In the genomic region with DNA sequence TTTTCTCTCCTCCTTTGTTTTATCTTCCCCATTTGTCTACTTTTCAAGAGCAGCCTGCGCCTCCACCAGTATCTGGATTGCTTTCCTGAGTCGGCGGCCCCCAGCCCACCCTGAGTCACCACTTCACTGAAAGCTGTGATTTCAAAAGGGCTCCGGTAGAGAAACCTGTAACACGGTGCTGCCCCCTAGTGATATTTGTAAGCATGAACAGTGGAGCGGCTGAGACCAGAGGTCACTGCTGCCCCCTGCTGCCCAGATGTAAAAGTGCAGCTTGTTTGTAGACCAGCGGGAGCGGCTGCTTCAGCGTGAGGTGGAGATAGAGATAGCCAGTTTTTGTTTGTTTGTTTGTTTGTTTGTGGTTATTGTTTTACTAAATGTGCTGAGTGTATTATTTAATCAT, we compare ENCODE assay signal across 8 mouse cellular contexts. TPM values are rescaled to one million over a fixed set of nuclear protein-coding genes. Genes with fewer than 3 reads are reported as not detected.
DNase-seq lines count a peak whose midpoint lies in the region; ATAC-seq lines count a peak whose summit lies in the region.

No protein-coding gene starts in this region.

- no peak for ATAC-seq in liver, embryonic 13.5 days (ENCODE audit: low read depth)
- no peak for ATAC-seq in neural tube, embryonic 11.5 days (ENCODE audit: insufficient read depth, low FRiP score, low TSS enrichment)

- H3K27ac ChIP-seq in liver, embryonic 13.5 days = no peak overlapping the region
- H3K27ac ChIP-seq in neural tube, embryonic 11.5 days (ENCODE audit: low read depth, low read length) = no peak overlapping the region

- H3K4me2 ChIP-seq in liver, embryonic 13.5 days = no peak overlapping the region
- H3K4me2 ChIP-seq in neural tube, embryonic 11.5 days (ENCODE audit: low read depth) = no peak overlapping the region

- 21% methylated on average over 9 of the region's 9 CpGs for WGBS in liver, embryonic 13.5 days (ENCODE audit: insufficient replicate concordance)
- 33% methylated on average over 9 of the region's 9 CpGs for WGBS in neural tube, embryonic 11.5 days

- DNase-seq in 3T3-L1 (ENCODE audit: low read depth, low spot score) (peak; percentile 93), R1 (ENCODE audit: low read depth, low spot score) (peak; percentile 77)
- peak; percentile 94 for DNase-seq in cerebellum, postnatal 14 days
- DNase-seq in gastrocnemius, postnatal 10 days = peak; percentile 83
- DNase-seq in kidney, postnatal 10 days = peak; percentile 89
- peak; percentile 38 for DNase-seq in liver, embryonic 13.5 days
- DNase-seq in neural tube, embryonic 11.5 days (ENCODE audit: low spot score) = peak; percentile 76
- peak; percentile 28 for DNase-seq in telencephalon, adult 2 months (ENCODE audit: low read depth, low spot score)

- no peak overlapping the region for H3K4me3 ChIP-seq in liver, embryonic 13.5 days (replicated peaks)
- no peak overlapping the region for H3K4me3 ChIP-seq in neural tube, embryonic 11.5 days (ENCODE audit: low read depth, low read length)

- no peaks in the 10 kb centered on the region for H3K4me1 ChIP-seq in liver, embryonic 13.5 days (replicated peaks)
- no peaks in the 10 kb centered on the region for H3K4me1 ChIP-seq in neural tube, embryonic 11.5 days (ENCODE audit: control insufficient read depth, insufficient read depth, low read length)

- no peaks in the 10 kb centered on the region for H3K36me3 ChIP-seq in liver, embryonic 13.5 days
- H3K36me3 ChIP-seq in neural tube, embryonic 11.5 days (ENCODE audit: control insufficient read depth, insufficient read depth, low read length) = no peaks in the 10 kb centered on the region

- no peak overlapping the region for H3K9ac ChIP-seq in liver, embryonic 13.5 days
- H3K9ac ChIP-seq in neural tube, embryonic 11.5 days (ENCODE audit: low read length) = no peak overlapping the region

- H3K27me3 ChIP-seq in liver, embryonic 13.5 days = no peaks in the 10 kb centered on the region
- H3K27me3 ChIP-seq in neural tube, embryonic 11.5 days (ENCODE audit: control insufficient read depth, insufficient read depth, low read length) = no peaks in the 10 kb centered on the region

- no peaks in the 10 kb centered on the region for H3K9me3 ChIP-seq in liver, embryonic 13.5 days (replicated peaks)
- no peaks in the 10 kb centered on the region for H3K9me3 ChIP-seq in neural tube, embryonic 11.5 days (ENCODE audit: control insufficient read depth, low read length)

RNA-seq across cellular contexts. Expression of gene Kcnk15, which starts 15.4 kb away (rescaled TPM):
- not detected for total RNA-seq in gastrocnemius, postnatal 10 days (2021)
- not detected in 2 replicates for polyA plus RNA-seq in liver, embryonic 13.5 days (2015; fragmentation: Nextera tagmentation; extraction: Ambion mirVana)
- polyA plus RNA-seq in neural tube, embryonic 11.5 days (2014; fragmentation: Nextera tagmentation; extraction: Ambion mirVana) = not detected in 2 replicates

RNA-seq across cellular contexts. Expression of gene Ccn5, which starts 17.4 kb away (rescaled TPM):
- 1 to 10 TPM in 1 of 2 experiments, under 1 TPM in 1; 0.40 to 1.9 TPM for total RNA-seq in gastrocnemius, postnatal 10 days (2021)
- polyA plus RNA-seq in liver, embryonic 13.5 days (2015; fragmentation: Nextera tagmentation; extraction: Ambion mirVana) = 0.09 and 0.13 TPM in 2 replicates
- 0.27 and 0.44 TPM in 2 replicates for polyA plus RNA-seq in neural tube, embryonic 11.5 days (2014; fragmentation: Nextera tagmentation; extraction: Ambion mirVana)

Comparison
In these comparisons a context has a peak if more than half of its experiments do, and no peak if none do; other contexts are left out.
1. DNase-seq: peak in every context shown above with its lines; median percentile 94 in cerebellum, postnatal 14 days; 93 in 3T3-L1; 89 in kidney, postnatal 10 days; 83 in gastrocnemius, postnatal 10 days; 77 in R1; 76 in neural tube, embryonic 11.5 days; 38 in liver, embryonic 13.5 days; 28 in telencephalon, adult 2 months.